Comparison of ENCODE assay signal across 14 mouse cellular contexts in genomic region chr3:102556108-102556507, GRCm38 (mm10).
DNase-seq lines count a peak whose midpoint lies in the region; ATAC-seq lines count a peak whose summit lies in the region.
"Had no signal": no experiment of that assay in that cellular context is flagged by ENCODE, and none has a peak within 500 bp of the region (broad histone marks: within the 10 kb centered on the region; RNA-seq: fewer than 3 reads in every experiment).

No protein-coding gene starts in this region.

- H3K27ac ChIP-seq in lung, embryonic 16.5 days (ENCODE audit: low read length): no peak overlapping the region
- no peak overlapping the region for H3K27ac ChIP-seq in embryonic facial prominence, embryonic 14.5 days (replicated peaks; ENCODE audit: low read depth, low read length)
- H3K27ac ChIP-seq in midbrain, embryonic 15.5 days: no peak overlapping the region
- H3K27ac ChIP-seq: hindbrain, embryonic 15.5 days; kidney, postnatal 0 days; liver, embryonic 15.5 days; midbrain, embryonic 10.5 days had no signal

- no peaks in the 10 kb centered on the region for H3K27me3 ChIP-seq in lung, embryonic 16.5 days (ENCODE audit: control insufficient read depth, insufficient read depth, low read depth, low read length)
- no peaks in the 10 kb centered on the region for H3K27me3 ChIP-seq in embryonic facial prominence, embryonic 14.5 days (replicated peaks; ENCODE audit: control insufficient read depth, insufficient read depth, low read length)
- no peaks in the 10 kb centered on the region for H3K27me3 ChIP-seq in midbrain, embryonic 15.5 days (replicated peaks)
- H3K27me3 ChIP-seq: hindbrain, embryonic 15.5 days; liver, embryonic 15.5 days had no signal

- no peak overlapping the region for H3K4me2 ChIP-seq in lung, embryonic 16.5 days (ENCODE audit: low read depth, low read length)
- no peak overlapping the region for H3K4me2 ChIP-seq in embryonic facial prominence, embryonic 14.5 days (ENCODE audit: low read depth, low read length)
- H3K4me2 ChIP-seq in midbrain, embryonic 15.5 days: no peak overlapping the region
- H3K4me2 ChIP-seq: hindbrain, embryonic 15.5 days; liver, embryonic 15.5 days had no signal

- no peaks in the 10 kb centered on the region for H3K9me3 ChIP-seq in lung, embryonic 16.5 days (ENCODE audit: control insufficient read depth, low read length)
- H3K9me3 ChIP-seq in embryonic facial prominence, embryonic 14.5 days (ENCODE audit: control insufficient read depth, low read length): no peaks in the 10 kb centered on the region
- no peaks in the 10 kb centered on the region for H3K9me3 ChIP-seq in midbrain, embryonic 15.5 days
- H3K9me3 ChIP-seq: hindbrain, embryonic 15.5 days; liver, embryonic 15.5 days; midbrain, embryonic 10.5 days had no signal

- ATAC-seq in lung, embryonic 16.5 days (ENCODE audit: low read depth): peak; percentile 39; the same call in 1 of the 2 replicates
- no peak for ATAC-seq in embryonic facial prominence, embryonic 14.5 days (ENCODE audit: low read depth)
- no peak for ATAC-seq in midbrain, embryonic 15.5 days (replicated peaks)

- H3K4me3 ChIP-seq in lung, embryonic 16.5 days (ENCODE audit: low read length): no peak overlapping the region
- no peak overlapping the region for H3K4me3 ChIP-seq in embryonic facial prominence, embryonic 14.5 days (ENCODE audit: low read depth, low read length)
- no peak overlapping the region for H3K4me3 ChIP-seq in midbrain, embryonic 15.5 days
- H3K4me3 ChIP-seq: hindbrain, embryonic 15.5 days; liver, embryonic 15.5 days; midbrain, embryonic 10.5 days had no signal

- WGBS in lung, embryonic 16.5 days: 50% methylated on average over 1 of the region's 1 CpGs
- WGBS in embryonic facial prominence, embryonic 14.5 days: 14% methylated on average over 1 of the region's 1 CpGs
- 78% methylated on average over 1 of the region's 1 CpGs for WGBS in midbrain, embryonic 15.5 days

- DNase-seq in heart, adult 8-10 months (ENCODE audit: low spot score): peak; percentile 19
- DNase-seq in heart, postnatal 14 days: no peak
- no peak for DNase-seq in lung, postnatal 14 days
- peak; percentile 59 for DNase-seq in embryonic facial prominence, embryonic 14.5 days (ENCODE audit: low spot score)
- DNase-seq in skeletal muscle tissue, adult 2 months (ENCODE audit: low read depth, low spot score): peak; percentile 67
- no peak for DNase-seq in adrenal gland, postnatal 4 days (ENCODE audit: low spot score in 2 of 2)
- DNase-seq: cerebellum, adult 11 months; thymus, adult 2 months had no signal

- H3K4me1 ChIP-seq in lung, embryonic 16.5 days (replicated peaks; ENCODE audit: control insufficient read depth, insufficient read depth, low read length): peaks cover 11% of the 10 kb centered on the region
- H3K4me1 ChIP-seq in embryonic facial prominence, embryonic 14.5 days (ENCODE audit: control insufficient read depth, insufficient read depth, low read length): peaks cover 5% of the 10 kb centered on the region; the same call in 1 of the 2 replicates
- no peaks in the 10 kb centered on the region for H3K4me1 ChIP-seq in midbrain, embryonic 15.5 days
- H3K4me1 ChIP-seq: hindbrain, embryonic 15.5 days; liver, embryonic 15.5 days had no signal

- intact Hi-C loops in heart, postnatal 14 days (cut with DNase I): no loop called here

- no peak overlapping the region for H3K9ac ChIP-seq in lung, embryonic 16.5 days (ENCODE audit: low read length)
- H3K9ac ChIP-seq in embryonic facial prominence, embryonic 14.5 days (ENCODE audit: low read depth, low read length): no peak overlapping the region
- no peak overlapping the region for H3K9ac ChIP-seq in midbrain, embryonic 15.5 days
- H3K9ac ChIP-seq: hindbrain, embryonic 15.5 days; liver, embryonic 15.5 days had no signal

- H3K36me3 ChIP-seq in lung, embryonic 16.5 days (ENCODE audit: control insufficient read depth, insufficient read depth, low read length): no peaks in the 10 kb centered on the region
- no peaks in the 10 kb centered on the region for H3K36me3 ChIP-seq in embryonic facial prominence, embryonic 14.5 days (ENCODE audit: control insufficient read depth, insufficient read depth, low read length)
- H3K36me3 ChIP-seq in midbrain, embryonic 15.5 days (replicated peaks): no peaks in the 10 kb centered on the region
- H3K36me3 ChIP-seq: hindbrain, embryonic 15.5 days; liver, embryonic 15.5 days; midbrain, embryonic 10.5 days had no signal

Comparison
In these comparisons a context has a peak if more than half of its experiments do, and no peak if none do; other contexts are left out.
1. DNase-seq: peak in heart, adult 8-10 months (single experiment), embryonic facial prominence, embryonic 14.5 days (single experiment) and skeletal muscle tissue, adult 2 months (single experiment); none in heart, postnatal 14 days (0 of 2), lung, postnatal 14 days (single experiment) and adrenal gland, postnatal 4 days (0 of 2).